Mouse (Mus musculus) frontal cortex, postnatal 14 days (tissue): ENCODE measurements around the gene Fam136a.
A peak's percentile ranks its signal among the peaks of the same experiment; 100 is the strongest.
"Not testable (repeated sequence)": the region's sequence is repeated elsewhere in the genome, so short reads cannot be mapped to it uniquely, and the experiment has no call there.

Experiments used
- DNase-seq, 2 experiments: peaks; one replicate each; pipeline ENCODE4 v3.0.0; 2022; ENCODE audit warnings: low spot score in 2 of 2

Gene Fam136a

DNA sequence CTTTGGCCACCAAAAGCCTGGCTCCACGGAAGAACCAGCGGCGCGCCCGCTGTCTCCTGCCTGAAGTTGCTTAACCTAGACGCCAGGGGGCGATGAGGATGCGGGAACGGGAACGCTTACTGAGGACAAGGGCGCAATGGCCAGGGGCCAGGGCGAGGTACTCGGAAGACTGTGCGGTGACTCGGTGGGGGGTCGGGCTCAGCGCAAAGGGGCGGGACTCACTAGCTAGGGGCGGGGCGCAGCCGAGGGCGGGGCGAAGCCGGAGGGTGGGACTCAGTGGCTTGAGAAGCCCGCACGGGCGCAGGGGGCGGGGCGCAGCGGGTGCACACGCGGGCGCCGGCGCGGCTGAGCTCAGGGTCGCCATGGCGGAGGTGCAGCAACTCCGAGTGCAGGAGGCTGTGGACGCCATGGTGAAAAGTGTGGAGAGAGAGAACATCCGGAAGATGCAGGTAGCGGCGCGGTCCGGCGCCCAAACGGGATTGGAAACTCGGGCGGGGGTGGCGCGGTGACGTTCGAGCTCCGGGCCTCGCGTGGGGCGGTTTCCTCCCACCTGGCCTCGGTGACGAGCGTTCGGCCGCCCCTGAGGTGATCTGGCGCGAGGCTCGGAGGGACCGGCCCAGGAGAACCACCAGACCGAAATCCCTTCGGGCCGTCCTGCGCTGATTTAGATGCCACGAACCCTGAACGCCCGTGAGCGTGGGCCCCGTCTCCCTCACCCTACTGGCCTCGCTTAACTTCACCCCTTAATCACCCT is at the start of gene Fam136a:
Gene Fam136a, plus strand, starts transcription at position 276 of the 754 bp plus-strand sequence.
- peak; percentile 87 to 89 for DNase-seq

DNA sequence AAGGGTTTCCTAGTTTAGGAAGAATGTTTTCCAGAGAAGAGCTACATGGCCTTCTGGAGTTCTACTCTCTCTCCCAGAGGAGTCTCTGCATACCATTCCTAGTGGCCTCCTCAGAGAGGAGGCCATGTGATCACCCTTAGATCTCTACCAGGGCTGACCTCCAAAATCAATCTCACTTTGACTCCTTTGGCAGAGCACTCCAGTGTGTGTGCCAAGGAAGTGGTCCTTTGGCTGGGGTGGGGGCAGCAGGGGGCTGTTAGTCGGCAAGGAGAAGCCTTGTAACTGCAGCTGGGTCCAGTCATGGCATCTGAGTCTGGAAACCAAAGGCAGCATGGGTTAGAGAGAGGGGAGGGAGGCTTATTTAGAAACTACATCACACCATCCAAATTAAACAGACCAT is 48.4 kb upstream of the Fam136a start:
- no peak for DNase-seq

DNA sequence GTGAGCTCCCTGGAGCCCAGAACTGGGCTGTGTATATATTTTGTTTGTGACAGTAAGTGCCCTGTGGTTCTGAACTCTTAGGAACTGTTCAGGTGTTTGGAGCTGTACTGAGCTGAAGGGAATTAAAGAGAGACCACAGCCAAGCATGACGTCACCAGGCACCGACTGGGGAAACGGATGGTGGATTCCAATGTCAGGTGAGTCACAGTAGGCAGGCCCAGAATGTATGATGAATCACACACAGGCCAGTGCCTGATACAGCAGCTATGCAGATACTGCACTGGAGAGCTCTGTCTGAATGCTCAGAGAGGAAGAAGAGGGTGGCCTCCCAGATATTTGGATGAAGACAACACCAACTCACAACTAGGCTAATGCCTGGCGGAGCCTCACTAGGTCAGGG is 46.6 kb upstream of the Fam136a start:
- no peak for DNase-seq

DNA sequence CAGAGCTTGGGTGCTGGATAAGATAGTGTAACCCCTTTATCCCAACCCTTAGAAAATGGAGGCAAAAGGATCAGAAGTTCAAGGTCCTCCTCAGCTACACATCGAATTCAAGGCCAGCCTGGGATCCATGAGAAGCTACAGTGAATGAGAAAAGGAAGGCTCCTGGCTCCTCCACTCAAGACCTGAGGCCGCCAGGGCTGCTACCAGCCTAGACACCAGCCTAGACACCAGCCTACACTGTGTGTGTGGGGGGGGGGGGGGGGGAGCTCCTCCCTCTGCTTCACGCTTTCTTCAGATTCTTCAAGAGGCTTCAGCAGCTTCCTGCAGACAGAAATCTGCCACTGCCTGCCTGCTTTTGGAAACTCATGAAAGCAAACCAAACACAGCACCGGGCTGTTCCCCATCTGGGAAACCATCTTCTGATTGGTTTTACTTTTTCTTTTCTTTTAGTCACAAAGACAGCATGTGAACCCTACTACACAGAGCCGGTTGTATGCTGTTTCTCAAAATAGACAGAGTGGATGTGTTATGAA is 43.3 kb upstream of the Fam136a start:
- no peak for DNase-seq

DNA sequence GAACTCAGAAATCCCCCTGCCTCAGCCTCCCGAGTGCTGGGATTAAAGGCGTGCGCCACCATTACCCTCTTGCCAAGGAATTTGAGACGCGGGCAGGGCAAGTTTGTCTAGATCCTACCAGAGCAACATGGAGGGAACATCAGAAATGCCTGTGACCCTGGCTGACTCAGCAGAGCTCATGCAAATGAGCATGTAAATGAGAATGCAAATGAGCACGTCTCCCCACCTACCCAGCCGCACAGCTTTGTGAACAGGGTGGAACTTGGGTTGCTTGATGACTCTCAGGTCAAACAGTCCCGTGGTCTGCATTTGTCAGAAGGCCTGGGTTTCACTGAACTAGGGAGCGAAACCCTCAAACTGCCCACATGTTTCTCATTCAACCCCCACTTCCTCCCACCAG is 42.5 kb upstream of the Fam136a start:
- no peak for DNase-seq

DNA sequence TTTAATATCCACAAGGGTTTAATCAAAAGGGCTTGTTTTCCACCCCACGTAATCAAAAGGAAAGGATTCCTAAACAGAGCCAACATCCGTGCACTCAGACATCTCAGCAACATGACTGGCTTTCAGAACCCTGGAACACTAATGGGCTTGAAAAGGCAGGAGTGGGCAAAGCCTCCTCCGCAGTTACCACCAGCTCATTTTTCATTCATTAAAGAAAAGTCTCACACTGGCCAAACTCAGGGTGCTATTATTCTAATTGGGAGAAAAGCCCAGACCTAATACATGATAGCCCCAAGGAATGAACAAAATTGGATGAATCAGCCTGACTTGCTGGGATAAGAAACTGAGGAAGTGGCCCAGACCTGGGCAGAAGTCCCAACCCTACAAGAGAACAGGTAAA is 41.0 kb upstream of the Fam136a start:
- DNase-seq: no peak

DNA sequence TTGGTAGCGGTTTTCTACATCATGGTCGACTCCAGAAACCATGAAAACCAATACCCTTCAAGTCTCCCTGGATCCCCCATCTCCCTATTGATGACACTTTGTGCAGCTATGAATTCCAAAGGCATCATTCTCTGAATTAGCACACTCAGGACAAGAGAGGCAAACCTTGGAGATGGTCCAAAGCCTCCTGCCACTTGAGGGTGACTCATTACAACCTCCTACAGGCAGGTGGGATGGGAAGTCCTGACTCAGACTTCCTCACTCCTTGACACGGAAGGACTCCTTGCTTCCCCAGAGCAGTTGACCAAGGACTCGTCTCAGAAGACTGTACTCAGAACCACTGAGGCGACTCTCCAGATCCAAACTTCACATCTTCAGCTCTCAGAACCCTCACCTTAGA is 39.8 kb upstream of the Fam136a start:
- DNase-seq: no peak

DNA sequence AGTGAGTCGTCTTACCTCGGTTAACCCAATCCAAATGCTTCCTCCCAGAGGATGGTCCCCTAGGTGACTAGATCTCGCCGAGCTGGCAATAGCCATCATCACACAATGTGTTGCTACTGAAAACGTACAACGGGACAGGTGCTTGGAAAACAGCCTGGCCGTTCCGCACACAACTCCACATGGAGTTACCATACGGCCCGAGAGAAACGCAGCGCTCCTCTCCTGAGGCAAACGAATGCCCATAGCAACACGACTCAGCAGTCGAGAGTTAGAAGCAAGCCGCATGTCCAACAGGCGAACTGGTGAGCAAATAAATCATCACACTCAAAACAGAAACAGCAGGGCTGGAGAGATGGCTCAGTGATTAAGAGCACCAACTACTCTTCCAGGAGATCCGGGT is 38.6 kb upstream of the Fam136a start:
- DNase-seq: no peak

DNA sequence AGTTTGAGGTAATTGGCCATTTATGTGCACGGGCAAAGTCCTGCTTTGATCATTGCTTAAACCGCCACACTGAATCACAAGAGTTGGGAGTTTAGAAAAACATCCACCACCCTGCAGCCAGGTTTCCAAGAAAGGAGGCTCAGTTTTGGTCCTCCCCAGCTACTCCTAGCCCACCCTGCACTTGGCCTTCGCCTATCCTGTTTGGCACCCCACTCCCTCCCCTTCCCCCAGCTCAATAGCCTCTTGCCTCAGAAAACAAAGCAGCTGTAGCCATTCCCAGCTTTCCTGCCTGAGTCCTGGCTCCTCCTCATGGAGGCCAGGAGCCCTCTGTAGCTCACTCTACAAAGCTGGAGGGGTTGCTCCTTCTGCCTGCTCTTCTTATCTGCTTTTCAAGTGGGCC is 37.1 kb upstream of the Fam136a start:
- no peak for DNase-seq

DNA sequence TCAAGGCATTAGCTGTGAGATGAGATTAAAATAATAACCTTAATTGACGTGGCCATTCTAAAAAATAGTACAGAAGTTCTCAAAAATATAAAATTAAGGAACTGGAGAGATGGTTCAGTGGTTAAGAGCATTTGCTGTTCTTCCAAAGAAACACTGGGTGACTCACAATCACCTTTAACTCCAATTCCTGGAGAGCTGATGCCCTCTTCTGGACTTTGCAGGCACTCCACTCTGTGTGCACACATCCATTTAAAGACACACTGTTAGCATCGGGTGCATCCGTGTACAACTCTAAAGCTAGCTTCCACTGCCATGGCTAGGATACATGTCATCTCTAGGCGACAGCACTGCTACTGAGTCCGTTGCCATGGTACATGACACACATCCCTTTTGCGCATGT is 35.5 kb upstream of the Fam136a start:
- DNase-seq: no peak

DNA sequence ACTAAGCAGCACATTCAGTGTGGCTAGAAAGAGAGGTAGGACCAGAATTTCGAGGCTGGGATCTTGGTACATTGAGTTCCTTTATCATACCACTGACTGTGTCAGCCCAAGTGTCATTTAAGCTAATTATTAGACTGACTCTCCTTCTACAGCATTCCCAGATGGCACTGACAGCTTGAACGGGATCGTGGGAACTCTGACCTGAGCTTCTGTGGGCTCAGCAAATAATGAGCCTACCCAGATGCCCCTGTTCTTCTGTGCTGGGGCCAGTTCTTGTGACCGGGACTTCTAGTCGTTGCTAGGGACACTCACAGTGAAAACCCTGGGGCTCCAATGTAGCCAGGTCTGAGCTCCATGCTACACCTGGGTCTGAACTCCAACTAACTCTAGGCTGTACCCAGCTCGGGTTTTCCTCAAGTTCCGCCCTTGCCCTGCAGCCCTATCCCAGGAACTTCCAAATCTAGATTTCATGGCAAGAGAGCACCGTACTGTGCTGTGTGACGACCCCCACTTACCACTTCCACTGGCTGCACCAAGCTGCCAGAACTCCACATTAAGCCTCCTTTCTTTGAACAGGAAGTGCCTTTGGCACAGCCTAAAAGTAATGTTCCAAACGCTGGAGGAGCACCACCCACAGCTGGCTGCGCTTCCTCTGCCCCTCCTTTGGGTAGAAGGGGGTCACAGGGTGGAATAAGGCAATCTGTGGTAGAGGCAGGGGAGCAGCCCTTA is 30.2 kb upstream of the Fam136a start:
- no peak for DNase-seq

DNA sequence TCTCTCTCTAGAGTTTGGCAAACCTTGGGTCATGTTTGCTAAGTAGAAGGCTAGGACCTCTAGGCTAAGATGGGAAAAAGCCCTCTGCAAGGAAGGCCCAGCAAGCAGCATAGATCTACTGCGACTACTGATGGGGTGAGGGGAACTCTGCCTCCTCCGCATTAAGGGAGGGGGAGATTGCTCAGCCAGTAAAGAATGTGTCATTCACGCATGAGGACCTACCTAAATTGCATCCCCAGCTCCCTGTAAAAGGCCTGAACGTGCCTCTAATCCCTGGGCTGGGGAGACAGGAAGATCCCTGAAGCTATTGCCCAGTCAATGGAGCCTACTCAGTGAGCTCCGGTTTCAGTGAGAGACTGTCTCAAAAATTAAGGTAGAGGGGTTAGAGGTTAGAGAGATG is 29.6 kb upstream of the Fam136a start:
- DNase-seq: no peak

DNA sequence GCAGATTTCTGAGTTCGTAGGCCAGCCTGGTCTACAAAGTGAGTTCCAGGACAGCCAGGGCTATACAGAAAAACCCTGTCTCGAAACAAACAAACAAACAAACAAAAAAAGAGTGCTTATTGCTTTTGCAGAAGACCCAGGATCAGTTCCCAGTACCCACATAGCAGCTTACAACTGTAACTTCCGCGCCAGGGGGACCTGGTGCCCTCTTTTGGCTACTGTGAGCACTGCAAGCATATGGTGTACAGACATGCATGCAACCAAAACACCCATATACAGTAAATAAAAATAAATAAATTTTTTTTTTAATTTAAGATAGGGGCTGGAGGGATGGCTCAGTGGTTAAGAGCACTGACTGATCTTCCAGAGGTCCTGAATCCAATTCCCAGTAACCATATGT is 29.1 kb upstream of the Fam136a start:
- not testable (repeated sequence) for DNase-seq

DNA sequence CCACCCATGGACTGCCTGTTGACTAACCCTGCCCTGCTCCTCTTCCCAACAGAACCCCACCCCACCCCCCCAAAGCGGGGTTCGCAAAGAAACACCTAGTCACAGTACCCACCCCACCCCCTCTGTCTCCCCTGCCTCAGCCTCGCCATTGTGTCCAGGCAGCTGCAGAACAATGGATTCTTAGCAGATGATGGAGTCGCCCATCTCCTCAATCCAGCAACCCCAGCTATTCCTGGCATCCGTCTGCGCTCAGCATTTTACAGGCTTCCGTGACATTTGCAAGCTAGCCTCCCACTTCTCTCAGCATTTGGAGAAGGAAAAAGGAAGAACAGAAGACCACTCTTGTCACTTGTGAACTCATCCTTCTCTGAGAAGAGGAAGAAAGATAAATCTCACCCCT is 21.8 kb upstream of the Fam136a start:
- no peak for DNase-seq

DNA sequence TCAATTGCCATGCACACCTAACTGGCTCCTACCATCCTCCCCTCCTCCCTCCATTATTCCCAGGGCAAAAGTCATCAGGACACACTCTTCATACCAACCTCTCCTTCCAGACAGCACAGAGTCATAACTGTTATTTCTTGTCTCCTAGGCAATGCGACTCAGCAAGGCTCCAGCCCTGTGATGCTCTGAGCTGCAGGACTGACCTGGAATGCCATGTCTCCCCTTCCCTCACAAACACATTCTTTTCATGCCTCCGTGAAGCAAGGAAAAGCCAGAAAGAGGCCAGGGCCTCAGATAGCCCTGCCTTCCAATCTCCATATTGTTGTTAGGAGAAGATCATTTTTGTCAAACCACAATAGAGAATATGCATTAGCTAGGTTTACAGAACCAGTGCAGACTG is 19.4 kb upstream of the Fam136a start:
- DNase-seq: no peak

DNA sequence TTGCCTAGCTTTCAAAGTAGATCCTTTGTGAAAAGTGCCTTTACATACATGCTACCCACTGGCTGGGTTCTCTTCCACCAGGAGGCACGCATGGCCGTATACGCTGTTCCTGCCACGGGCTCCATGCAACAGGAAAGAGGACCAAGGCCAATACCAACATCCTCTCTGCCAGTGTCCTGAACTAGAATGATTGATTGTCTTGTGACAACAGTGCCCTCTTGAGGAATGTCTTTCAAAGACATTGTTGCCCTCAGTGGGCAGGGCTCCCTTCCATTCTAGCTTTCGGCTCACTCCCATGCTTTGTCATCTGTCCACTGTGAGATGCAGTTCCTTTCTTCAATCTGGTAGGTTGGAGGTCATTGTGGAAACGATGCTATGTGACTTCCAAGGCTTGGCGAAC is 16.2 kb upstream of the Fam136a start:
- DNase-seq: no peak

DNA sequence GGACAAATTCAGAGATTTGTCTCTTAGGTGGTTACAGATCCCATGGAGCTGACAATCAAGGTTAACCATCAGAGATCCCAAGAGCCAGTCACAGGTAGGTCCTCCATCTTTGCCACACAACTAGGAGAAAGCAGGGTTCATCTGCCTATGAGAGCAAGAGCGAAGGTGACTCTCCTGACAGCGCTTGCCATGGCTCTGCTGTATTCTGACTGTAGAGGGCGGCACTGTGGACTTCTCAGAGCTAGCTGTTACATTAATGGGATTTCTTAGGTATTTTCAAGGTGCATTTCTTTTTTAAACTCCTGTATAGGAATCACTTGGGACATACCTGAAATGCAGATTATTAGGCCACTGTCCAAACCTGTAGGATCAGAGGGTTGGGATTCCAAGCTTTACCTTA is 10.5 kb upstream of the Fam136a start:
- no peak for DNase-seq

DNA sequence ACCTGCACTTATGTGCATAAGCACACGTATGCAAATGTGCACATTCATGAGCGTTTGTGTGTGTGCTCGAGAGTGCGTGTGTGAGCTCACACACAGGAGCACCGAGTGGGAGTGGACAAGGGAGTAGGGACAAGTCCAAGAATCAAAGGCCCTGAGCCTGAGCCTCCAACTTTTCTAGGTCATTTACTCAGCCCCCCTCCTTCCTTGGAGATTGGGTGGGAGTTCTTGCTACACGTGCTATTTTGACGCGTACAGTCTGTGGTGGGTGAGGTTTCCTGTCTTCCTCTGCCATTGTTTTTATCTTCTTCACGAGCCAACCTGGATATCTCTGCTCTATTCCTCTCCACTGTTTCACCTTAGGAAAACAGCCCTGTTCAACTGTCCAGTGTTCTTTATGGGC is 8.5 kb upstream of the Fam136a start:
- DNase-seq: no peak

DNA sequence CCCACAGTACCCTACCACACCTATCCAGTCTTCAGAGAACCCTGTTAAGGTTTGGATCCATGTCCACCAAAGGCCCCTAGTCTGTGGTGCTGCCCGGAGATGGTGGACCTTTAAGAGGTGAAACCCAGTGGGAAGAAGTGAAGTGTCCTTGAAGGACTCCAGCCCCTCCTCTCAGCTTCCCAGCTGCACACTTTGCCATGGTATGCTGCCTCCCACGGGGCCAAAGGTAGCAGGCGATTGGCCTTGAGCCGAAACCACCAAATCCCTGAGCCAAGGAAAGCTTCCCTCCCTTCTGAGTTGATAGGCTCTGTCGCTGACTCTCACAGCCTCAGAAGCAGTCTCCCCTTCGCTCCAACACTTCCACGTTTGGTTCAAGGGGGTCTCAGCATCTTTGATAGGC is 4.8 kb upstream of the Fam136a start:
- DNase-seq: no peak

DNA sequence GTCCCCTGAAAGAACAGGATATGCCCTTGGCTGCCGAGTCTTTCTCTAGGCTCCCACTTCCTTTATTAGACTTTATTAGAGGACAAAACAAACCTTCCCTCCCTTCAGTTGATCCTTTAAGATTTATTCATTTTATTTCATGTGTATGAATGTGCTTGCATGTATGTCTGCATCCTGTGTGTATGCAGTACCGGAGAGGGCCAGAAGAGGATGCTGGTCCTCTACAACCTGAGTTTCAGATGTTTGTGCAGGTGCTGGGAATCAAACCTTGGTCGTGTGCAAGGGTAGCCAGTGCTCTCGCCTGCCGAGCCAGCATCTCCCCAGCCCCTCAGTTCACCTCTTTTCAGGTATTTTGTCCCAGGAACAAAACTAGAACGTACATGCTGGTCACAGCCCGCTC is 4.1 kb upstream of the Fam136a start:
- DNase-seq: no peak

DNA sequence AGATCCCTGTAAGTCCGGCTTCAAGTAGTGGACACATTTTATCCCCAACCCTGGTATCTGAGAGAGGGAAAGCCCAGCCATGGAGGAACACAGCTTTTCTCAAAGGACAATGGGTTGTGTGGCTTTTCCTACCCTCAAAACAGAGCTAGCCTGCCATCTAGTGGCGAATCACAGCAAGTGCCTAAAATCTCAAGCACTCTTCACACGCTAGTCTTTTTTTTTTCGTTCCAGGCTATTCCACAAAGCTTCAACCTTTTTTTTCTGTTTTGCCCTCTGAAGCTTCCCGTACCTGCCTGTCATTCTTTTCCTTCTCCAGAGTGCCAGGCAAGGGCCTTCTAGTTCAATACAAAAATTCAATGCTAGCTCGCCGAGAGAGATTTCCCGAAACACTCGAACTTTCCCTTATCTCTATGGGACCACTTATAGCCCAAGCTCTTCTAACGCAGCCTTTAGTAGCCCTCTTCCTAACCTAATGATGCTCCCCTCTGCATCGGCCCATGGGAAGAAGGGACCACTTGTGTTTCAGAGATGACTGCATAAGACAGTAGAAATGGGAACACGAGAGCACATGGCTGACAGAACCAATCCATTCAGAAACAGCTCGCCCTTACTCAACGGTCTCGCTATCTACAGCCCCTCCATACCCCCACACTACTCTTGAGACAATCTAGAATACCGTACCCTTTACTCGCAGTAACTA is 854 bp upstream of the Fam136a start:
- DNase-seq: peak; percentile 74 to 79

DNA sequence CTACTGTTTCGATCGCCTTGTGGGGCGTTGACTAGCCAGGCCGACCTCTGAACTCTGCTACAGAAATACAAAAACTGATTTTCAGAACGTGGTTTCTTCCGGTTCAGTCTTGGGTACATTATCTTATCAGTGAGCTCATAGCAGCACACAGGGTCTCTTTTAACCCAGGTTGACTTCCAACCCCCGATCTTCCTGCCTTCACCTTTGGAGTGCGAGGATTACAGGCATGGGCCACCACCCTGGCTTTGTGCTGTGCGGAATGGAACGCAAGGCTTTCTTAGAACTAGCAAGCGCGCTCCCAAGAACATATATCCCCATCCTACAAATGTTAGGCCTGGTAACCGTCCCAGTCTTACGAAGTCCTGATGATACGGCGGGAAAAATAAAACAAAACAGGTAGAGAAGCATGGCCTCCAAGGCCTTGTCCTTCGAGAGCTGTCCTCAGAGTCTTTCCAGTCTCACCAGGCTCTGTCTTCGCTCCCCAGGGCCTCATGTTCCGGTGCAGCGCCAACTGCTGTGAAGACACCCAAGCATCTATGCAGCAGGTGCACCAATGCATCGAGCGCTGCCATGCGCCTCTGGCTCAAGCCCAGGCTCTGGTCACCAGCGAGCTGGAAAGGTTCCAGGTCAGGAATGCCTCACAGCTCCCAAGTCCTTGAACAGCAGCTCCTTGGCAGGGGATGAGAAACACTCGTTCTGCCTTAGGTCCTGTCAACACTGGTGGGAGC is 843 bp downstream of the Fam136a start:
- DNase-seq: peak in 1 of 2 experiments; percentile 31
